Mouse (Mus musculus) MEL (cell line): ENCODE measurements around the gene Baz2a.

Source experiments
- CTCF ChIP-seq, 3 experiments: IDR thresholded peaks in 2 of 3; conservative IDR thresholded peaks in 1 of 3; 2 replicates each; pipeline ENCODE4 v1.5.1; 2011 to 2012; ENCODE audit warnings: low read length in 3 of 3, low read depth in 2 of 3, mild to moderate bottlenecking in 2 of 3, improper control_type of control experiment in 1 of 3, inconsistent platforms in 1 of 3, mixed read lengths in 1 of 3, moderate library complexity in 1 of 3; ENCODE audit not compliant: control insufficient read depth in 1 of 3, insufficient read depth in 1 of 3, poor library complexity in 1 of 3, severe bottlenecking in 1 of 3
- NELFE ChIP-seq: IDR thresholded peaks from 2 replicates; pipeline ENCODE4 v1.6.1; 2011; ENCODE audit warnings: low read depth, low read length, improper control_type of control experiment
- NRF1 ChIP-seq: IDR thresholded peaks from 2 replicates; pipeline ENCODE4 v1.6.1; 2014; ENCODE audit warnings: low read depth, mild to moderate bottlenecking, inconsistent platforms, low read length, improper control_type of control experiment, moderate library complexity; ENCODE audit not compliant: poor library complexity, insufficient read depth, severe bottlenecking
- POLR2AphosphoS5 ChIP-seq: IDR thresholded peaks from 2 replicates; pipeline ENCODE4 v1.6.1; 2012; ENCODE audit warnings: low read depth, borderline replicate concordance, mild to moderate bottlenecking, inconsistent platforms, low read length, moderate library complexity, mixed read lengths
- TCF12 ChIP-seq: IDR thresholded peaks from 2 replicates; pipeline ENCODE4 v1.6.1; 2014; ENCODE audit warnings: low read depth, mild to moderate bottlenecking, inconsistent platforms, low read length, improper control_type of control experiment, moderate library complexity
- ZC3H11A ChIP-seq: IDR thresholded peaks from 2 replicates; pipeline ENCODE4 v1.6.1; 2012; ENCODE audit warnings: low read depth, mild to moderate bottlenecking, inconsistent platforms, low read length, improper control_type of control experiment

DNA sequence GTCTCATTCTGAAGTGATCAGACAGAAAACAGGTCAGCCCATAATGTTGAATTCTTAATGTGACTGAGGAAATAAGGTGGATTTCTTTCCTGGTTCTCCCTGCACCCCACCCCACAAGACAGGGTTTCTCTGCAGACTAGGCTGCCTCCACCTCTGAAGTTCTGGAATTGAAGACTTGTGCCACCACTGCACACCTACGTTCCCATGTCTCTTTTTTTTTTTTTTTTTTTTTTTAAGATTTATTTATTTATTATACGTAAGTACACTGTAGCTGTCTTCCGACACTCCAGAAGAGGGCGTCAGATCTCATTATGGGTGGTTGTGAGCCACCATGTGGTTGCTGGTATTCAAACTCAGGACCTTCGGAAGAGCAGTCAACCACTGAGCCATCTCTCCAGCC is 25.3 kb upstream of the Baz2a start:
- TF ChIP-seq TCF12 (no peak), ZC3H11A (no peak), NRF1 (no peak), POLR2AphosphoS5 (no peak), NELFE (no peak), CTCF (IDR thresholded peaks at IDR 0.05 in 2 of 3, conservative IDR thresholded peaks at IDR 0.05 in 1 of 3; ENCODE audit: control insufficient read depth in 1 of 3, insufficient read depth in 1 of 3, low read depth in 2 of 3, low read length in 3 of 3, poor library complexity in 1 of 3, severe bottlenecking in 1 of 3) (no peak; a peak in 2 of 6 replicates)
